Mouse (Mus musculus): Measurements from ENCODE around the gene H2-M9.

Gene H2-M9

DNA sequence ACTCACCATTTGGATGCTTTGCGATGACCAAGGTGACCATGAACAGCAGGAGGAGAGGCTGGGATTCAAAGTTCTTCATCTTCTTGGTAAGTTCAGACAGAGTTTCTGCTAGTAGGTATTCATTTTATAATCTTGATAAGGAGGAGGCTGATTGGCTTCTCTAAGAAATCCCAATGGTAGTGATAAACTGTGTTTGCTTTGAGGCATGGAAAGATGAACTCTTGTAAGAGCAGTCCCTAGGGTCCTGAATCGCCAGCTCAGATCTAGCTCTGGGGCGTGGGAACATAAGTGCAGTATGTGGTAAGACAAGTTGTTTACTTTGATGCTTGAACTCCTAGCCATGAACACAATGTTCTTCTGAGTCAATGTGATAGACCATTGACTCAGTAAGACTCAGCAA, at the start of gene H2-M9:
TSS of gene H2-M9 (minus strand) at position 101 of the 400 bp plus-strand sequence.
- DNase-seq (ENCODE audit: low spot score in 2 of 2) = no peak

DNA sequence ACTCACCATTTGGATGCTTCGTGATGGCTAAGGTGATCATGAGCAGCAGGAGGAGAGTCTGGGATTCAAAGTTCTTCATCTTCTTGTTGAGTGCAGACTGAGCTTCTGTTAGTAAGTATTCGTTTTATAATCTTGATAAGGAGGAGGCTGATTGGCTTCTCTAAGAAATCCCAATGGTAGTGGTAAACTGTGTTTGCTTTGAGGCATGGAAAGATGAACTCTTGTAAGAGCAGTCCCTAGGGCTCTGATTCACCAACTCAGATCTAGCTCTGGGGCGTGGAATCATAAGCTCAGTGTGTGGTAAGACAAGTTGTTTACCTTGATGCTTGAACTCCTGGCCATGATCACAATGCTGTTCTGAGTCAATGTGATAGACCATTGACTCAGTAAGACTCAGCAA, 29.7 kb upstream of the H2-M9 start, which contains the start of gene H2-M1:
TSS of gene H2-M1 (minus strand) at position 101 of the 400 bp plus-strand sequence.
- DNase-seq (ENCODE audit: low spot score in 2 of 2) = no peak
